Mouse (Mus musculus): Measurements from ENCODE around the gene Plppr1. TPM values are rescaled to one million over a fixed set of nuclear protein-coding genes. Genes with fewer than 3 reads are reported as not detected.

Plppr1 gene
- total and polyA plus RNA-seq, 3 experiments: not detected

DNA sequence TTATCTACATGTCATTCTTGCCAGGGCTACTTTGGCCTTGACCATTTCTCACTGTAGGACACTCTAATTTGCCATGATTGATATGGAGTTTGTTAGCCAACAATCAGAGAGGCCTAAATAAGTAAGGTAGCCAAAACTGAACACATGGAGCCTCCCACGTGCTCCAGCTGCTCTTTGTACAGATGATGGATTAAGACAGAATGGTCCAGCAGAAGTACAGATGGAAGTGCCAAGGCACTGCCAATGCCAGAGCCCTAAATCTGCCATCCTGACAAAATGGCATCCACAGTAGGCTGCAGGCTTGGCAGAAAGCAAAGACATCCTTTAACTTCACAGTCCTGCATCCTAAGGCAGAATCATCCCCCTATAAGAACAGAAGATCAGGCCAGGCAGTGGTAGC, 237.4 kb downstream of the Plppr1 start:
- H3K4me3 ChIP-seq (ENCODE audit: control insufficient read depth in 1 of 2, insufficient read depth in 1 of 2, low read depth in 2 of 2, low read length in 2 of 2): no peak overlapping the region
- no peak for DNase-seq (ENCODE audit: low read depth, low spot score)
- H3K79me2 ChIP-seq (ENCODE audit: control insufficient read depth, insufficient read depth, low read length, poor library complexity): no peaks in the 10 kb centered on the region
- no peak overlapping the region for H3K9ac ChIP-seq (ENCODE audit: control insufficient read depth, low read depth, low read length, poor library complexity, severe bottlenecking)
- H3K36me3 ChIP-seq (ENCODE audit: control insufficient read depth in 1 of 2, insufficient read depth in 2 of 2, low read length in 2 of 2): no peaks in the 10 kb centered on the region
- TF ChIP-seq MAFK (IDR thresholded peaks at IDR 0.05; ENCODE audit: borderline replicate concordance, low read depth, low read length) (no peak), UBTF (IDR thresholded peaks at IDR 0.05; ENCODE audit: borderline replicate concordance, insufficient read depth, low read depth, low read length) (no peak), USF2 (IDR thresholded peaks at IDR 0.05; ENCODE audit: borderline replicate concordance in 1 of 2, insufficient read depth in 1 of 2, low read depth in 1 of 2, low read length in 2 of 2) (no peak), JUND (IDR thresholded peaks at IDR 0.05; ENCODE audit: low read depth, low read length) (no peak)
- no peaks in the 10 kb centered on the region for H3K9me3 ChIP-seq (replicated peaks; ENCODE audit: insufficient read depth, low read length)
- no peak overlapping the region for H3K27ac ChIP-seq (ENCODE audit: control insufficient read depth, low read depth, low read length)
- H3K27me3 ChIP-seq (ENCODE audit: control insufficient read depth in 1 of 2, insufficient read depth in 2 of 2, low read length in 2 of 2): no peaks in the 10 kb centered on the region
- no peaks in the 10 kb centered on the region for H3K4me1 ChIP-seq (ENCODE audit: control insufficient read depth in 1 of 2, insufficient read depth in 2 of 2, low read length in 2 of 2)

DNA sequence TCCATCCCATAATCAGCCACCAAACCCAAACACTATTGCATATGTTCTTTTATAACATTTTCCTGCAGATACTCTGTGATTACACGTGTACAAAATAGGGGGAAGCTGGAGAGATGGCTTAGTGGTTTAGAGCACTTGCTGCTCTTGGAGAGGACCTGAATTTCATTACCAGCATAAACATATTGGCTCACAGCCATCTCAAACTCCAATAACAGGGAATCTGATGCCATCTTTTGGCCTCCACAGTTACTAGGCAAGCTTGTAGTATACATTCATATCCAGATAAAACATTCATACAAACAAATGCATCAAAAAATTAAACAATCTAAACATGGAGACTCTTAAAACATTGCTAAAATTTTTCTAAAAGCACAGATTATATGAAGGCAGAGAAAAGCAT, 240.5 kb downstream of the Plppr1 start:
- TF ChIP-seq CTCF (IDR thresholded peaks at IDR 0.05 in 2 of 3, conservative IDR thresholded peaks at IDR 0.05 in 1 of 3; ENCODE audit: control insufficient read depth in 1 of 3, insufficient read depth in 1 of 3, low read depth in 2 of 3, low read length in 3 of 3, poor library complexity in 1 of 3, severe bottlenecking in 1 of 3) (no peak), SMC3 (IDR thresholded peaks at IDR 0.05; ENCODE audit: low read depth, low read length) (no peak), ZKSCAN1 (IDR thresholded peaks at IDR 0.05; ENCODE audit: low read depth, low read length) (no peak), MAFK (IDR thresholded peaks at IDR 0.05; ENCODE audit: borderline replicate concordance, low read depth, low read length) (no peak), MYC (IDR thresholded peaks at IDR 0.05; ENCODE audit: low read depth, low read length) (no peak), MXI1 (IDR thresholded peaks at IDR 0.05; ENCODE audit: low read depth, low read length) (no peak), KAT2A (conservative IDR thresholded peaks at IDR 0.05; ENCODE audit: low read depth, low read length) (no peak), TAL1 (IDR thresholded peaks at IDR 0.05; ENCODE audit: low read length) (no peak), MAX (IDR thresholded peaks at IDR 0.05; ENCODE audit: low read length) (no peak), GABPA (IDR thresholded peaks at IDR 0.05; ENCODE audit: low read depth, low read length) (no peak), JUND (IDR thresholded peaks at IDR 0.05; ENCODE audit: low read depth, low read length) (no peak), EP300 (IDR thresholded peaks at IDR 0.05; ENCODE audit: low read depth in 1 of 2, low read length in 2 of 2) (no peak), MAZ (IDR thresholded peaks at IDR 0.05; ENCODE audit: low read depth, low read length) (no peak), USF1 (IDR thresholded peaks at IDR 0.05; ENCODE audit: low read depth, low read length) (no peak), CHD1 (IDR thresholded peaks at IDR 0.05; ENCODE audit: low read depth, low read length) (no peak), CHD2 (IDR thresholded peaks at IDR 0.05; ENCODE audit: low read length) (no peak), NELFE (IDR thresholded peaks at IDR 0.05; ENCODE audit: low read depth, low read length) (no peak)
- no peaks in the 10 kb centered on the region for H3K79me2 ChIP-seq (ENCODE audit: control insufficient read depth, insufficient read depth, low read length, poor library complexity)
- no peaks in the 10 kb centered on the region for H3K4me1 ChIP-seq (ENCODE audit: control insufficient read depth in 1 of 2, insufficient read depth in 2 of 2, low read length in 2 of 2)
- H3K9ac ChIP-seq (ENCODE audit: control insufficient read depth, low read depth, low read length, poor library complexity, severe bottlenecking): no peak overlapping the region
- no peaks in the 10 kb centered on the region for H3K9me3 ChIP-seq (replicated peaks; ENCODE audit: insufficient read depth, low read length)
- no peaks in the 10 kb centered on the region for H3K36me3 ChIP-seq (ENCODE audit: control insufficient read depth in 1 of 2, insufficient read depth in 2 of 2, low read length in 2 of 2)
- DNase-seq (ENCODE audit: low read depth, low spot score): no peak
- H3K27me3 ChIP-seq (ENCODE audit: control insufficient read depth in 1 of 2, insufficient read depth in 2 of 2, low read length in 2 of 2): no peaks in the 10 kb centered on the region
- no peak overlapping the region for H3K4me3 ChIP-seq (ENCODE audit: control insufficient read depth in 1 of 2, insufficient read depth in 1 of 2, low read depth in 2 of 2, low read length in 2 of 2)
- no peak overlapping the region for H3K27ac ChIP-seq (ENCODE audit: control insufficient read depth, low read depth, low read length)

Measured in MEL (cell line).